Mouse (Mus musculus) CD4-positive naive resting alpha-beta T cell, adult 76 days (primary cell): Measurements from ENCODE around the gene Vmn1r227. TPM values are rescaled to one million over a fixed set of nuclear protein-coding genes. Genes with fewer than 3 reads are reported as not detected.

Source experiments
- total RNA-seq: library from RNA; stranded (reverse); gene quantifications from one replicate; pipeline ENCODE4 v1.2.4, GENCODE M21; 2023

Gene Vmn1r227
- not detected for total RNA-seq

GRCm38 (mm10) chr17:20729543-20729942, at the start of gene Vmn1r227:
Vmn1r227 (plus strand) TSS chr17:20729843.

GRCm38 (mm10) chr17:20682543-20682942, 47.1 kb upstream of the Vmn1r227 start, which contains the start of gene Vmn1r226:
Vmn1r226 (plus strand) TSS chr17:20682843.

GRCm38 (mm10) chr17:20786057-20786456, 56.4 kb downstream of the Vmn1r227 start, which contains the start of gene Vmn1r228:
Vmn1r228 (minus strand) TSS chr17:20786157.

Other genes with a start within 250 kb of the Vmn1r227 start
- not detected for gene Vmn2r108, start 248.5 kb upstream of the Vmn1r227 start, total RNA-seq
- gene Vmn1r225, start 231.7 kb upstream of the Vmn1r227 start, total RNA-seq, result not detected
- gene Vmn2r109, start 165.1 kb upstream of the Vmn1r227 start, total RNA-seq, result not detected
- not detected for gene Vmn2r110, start 133.4 kb upstream of the Vmn1r227 start, total RNA-seq
- not detected for gene Fpr-rs3, start 105.0 kb upstream of the Vmn1r227 start, total RNA-seq
- gene Vmn1r226, start 47.0 kb upstream of the Vmn1r227 start, total RNA-seq, result not detected
- gene Vmn1r228, start 56.3 kb downstream of the Vmn1r227 start, total RNA-seq, result not detected
- gene Vmn1r229, start 81.7 kb downstream of the Vmn1r227 start, total RNA-seq, result not detected
- not detected for gene Vmn1r230, start 110.6 kb downstream of the Vmn1r227 start, total RNA-seq
- gene Vmn1r231, start 175.2 kb downstream of the Vmn1r227 start, total RNA-seq, result not detected
- not detected for gene Vmn1r232, start 189.9 kb downstream of the Vmn1r227 start, total RNA-seq
- gene Ppp2r1a, start 215.5 kb downstream of the Vmn1r227 start, total RNA-seq, result 288 TPM